Mouse (Mus musculus) kidney, adult 2 months (tissue): Measurements from ENCODE around the gene Plau.

ENCODE experiments used
- CTCF ChIP-seq: fragments of 200-500 bp; conservative IDR thresholded peaks from 2 replicates; pipeline ENCODE4 v1.5.1; 2011; ENCODE audit warnings: low read depth, mild to moderate bottlenecking, control low read depth, low read length, moderate library complexity, mixed read lengths; ENCODE audit not compliant: insufficient read depth, insufficient read length
- POLR2A ChIP-seq: fragments of 200-500 bp; IDR thresholded peaks from one replicate; pipeline ENCODE4 v1.6.1; 2011; ENCODE audit warnings: low read depth, low read length, control low read depth

DNA sequence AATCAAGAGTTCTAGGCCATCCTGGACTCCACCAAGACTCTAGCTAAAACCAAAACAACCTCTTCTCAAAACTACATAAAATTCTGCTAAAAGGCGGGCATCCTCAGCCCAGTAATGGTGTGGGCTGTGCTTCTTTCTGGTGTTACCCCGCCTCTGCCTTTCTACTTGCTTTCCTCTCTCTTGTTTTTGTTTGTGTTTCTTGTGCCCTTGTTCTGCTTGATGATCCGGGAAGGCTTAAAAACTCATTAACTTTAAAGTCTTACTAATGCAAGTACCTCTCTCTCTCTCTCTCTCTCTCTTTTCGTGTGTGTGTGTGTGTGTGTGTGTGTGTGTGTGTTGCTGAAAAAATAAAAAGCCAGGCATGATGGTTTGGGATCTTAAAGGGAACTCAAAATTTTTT, 13.3 kb downstream of the Plau start:
- TF ChIP-seq CTCF (no peak), POLR2A (no peak)
